Mouse (Mus musculus) right cerebral cortex, postnatal 14 days (tissue): ENCODE data around the gene Sox5.
"Not testable (repeated sequence)": the region's sequence is repeated elsewhere in the genome, so short reads cannot be mapped to it uniquely, and the experiment has no call there.

Source experiments
- DNase-seq: peaks from one replicate; pipeline ENCODE4 v3.0.0; 2022

The Sox5 gene

DNA sequence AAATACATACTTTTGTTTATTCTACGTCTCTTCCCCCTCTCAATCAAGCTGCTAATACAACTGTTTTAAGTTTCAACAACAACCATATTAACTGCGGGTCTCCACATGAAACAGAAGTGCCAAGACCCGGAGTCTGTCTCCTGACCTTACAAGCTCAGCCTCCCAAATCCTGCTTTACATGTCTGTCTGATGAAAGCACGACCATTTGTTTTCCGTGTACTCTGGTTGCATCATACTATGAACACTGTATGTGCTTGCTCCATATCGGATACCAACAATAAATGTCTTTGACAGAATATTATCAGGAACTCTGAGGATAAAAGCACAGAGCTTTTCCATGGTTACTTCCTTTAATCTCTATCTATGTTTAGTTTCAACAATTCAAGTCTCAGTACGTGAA lies 516.8 kb downstream of the Sox5 start:
- DNase-seq = no peak

DNA sequence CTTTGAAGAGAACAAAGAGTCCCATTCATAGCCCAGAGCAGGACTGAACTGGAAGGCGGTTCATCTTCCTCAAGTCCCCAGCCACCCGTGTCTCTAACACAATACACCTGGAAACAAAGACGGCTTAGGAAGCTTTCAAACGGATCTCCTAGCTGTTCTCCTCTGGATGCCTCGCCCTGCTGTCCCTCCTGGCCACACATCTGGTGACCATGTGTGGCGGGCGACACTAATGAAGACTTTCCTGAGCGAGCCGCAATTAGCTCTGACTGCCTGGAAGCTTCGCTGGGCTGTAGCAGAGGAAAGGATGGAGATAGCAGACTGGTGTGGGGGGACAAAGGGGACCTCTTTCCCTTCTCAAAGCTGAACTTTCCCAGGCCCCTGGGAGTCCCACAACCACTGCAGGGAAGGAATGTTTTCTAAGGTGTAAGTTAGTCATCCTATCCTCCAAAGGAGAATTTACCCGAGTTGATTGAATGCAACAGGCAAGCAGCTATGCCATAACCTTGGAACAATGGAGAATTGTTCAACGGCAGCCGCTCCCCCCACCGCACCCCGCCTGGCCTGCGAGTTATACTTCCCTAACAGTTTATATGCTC lies 517.4 kb downstream of the Sox5 start:
- DNase-seq = no peak

DNA sequence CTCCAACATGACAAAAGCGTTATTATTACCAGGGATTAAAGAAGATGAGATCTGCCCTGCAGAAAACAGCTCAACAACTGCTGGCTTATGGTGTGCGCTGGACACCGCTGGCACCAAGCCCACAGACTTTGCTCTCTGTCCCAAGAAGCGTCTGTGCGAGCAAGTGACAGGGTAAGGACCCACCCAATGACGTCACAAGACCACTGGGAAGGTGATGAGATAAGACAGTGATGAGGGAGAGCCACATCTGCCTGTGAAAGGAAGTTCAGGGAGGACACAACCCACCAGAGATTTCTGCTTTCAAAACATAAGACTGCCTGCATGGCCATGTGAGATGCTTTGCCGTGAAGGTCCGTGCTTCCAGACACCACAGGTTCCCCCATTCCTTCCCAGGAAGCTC lies 525.3 kb downstream of the Sox5 start:
- no peak for DNase-seq

DNA sequence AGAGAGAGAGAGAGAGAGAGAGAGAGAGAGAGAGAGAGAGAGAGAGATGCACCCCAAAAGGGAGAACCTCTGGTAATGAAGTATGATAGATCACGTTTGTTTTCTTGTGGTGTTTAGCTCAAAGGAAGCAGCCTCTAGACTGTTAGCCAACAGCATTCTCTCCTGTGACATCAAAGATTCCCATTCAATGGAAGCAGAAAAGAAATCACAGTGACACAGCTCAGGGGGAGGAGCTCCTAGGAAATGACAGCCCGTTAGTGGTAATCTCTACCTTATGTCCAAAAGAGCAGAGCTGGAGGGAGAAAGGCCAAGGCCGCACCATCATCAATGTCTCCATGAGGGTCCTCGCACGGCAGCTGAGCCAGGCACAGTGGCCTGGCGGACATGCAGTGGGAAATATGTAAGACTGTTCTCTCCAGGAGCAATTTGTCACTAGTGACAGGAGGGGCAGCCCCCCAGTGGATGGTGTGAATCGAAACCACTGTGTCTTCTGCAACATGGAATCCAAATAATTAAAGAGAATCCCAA lies 529.5 kb downstream of the Sox5 start:
- DNase-seq = no peak

DNA sequence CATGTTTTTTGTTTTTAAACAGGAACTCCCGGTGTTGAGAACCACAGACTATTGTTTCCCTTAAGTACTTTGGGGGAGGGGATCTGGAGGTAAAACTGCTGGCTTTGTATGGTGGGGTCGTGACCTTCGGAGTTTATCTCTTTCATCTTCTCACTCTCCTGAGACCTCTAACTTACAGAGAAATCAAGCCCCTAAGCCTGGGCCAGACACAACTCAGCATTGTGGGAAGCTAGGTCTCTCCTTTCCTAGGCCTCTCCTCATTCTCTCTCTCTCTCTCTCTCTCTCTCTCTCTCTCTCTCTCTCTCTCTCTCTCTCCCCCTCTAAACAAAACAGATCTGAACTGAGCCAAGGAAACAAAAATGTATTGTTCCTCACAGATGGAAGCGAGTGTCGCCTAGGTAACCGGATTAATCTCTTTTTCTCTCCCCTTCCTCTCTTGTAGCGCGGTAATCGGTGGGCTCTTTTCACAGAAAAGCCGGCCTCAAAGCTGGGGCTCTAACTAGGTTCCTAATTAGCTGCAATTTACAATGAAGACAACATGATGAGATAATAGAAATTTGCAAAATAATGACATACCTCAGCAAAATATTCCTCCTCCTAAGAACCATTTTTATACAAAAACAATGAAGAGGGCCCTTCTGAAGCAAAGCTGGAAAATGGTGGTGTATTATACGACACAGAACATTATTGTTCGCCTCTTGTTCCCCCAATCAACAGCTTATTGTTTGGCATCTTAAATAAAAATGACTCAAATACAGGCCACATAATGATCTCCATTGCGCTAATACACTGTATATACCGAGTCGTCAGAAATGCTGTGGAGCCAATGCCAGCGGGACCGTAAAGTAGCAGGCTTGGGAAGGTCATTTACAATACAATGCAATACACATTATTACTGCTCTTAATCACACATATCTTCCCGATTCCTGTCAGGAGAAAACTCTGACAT lies 530.3 kb downstream of the Sox5 start:
- DNase-seq = no peak

DNA sequence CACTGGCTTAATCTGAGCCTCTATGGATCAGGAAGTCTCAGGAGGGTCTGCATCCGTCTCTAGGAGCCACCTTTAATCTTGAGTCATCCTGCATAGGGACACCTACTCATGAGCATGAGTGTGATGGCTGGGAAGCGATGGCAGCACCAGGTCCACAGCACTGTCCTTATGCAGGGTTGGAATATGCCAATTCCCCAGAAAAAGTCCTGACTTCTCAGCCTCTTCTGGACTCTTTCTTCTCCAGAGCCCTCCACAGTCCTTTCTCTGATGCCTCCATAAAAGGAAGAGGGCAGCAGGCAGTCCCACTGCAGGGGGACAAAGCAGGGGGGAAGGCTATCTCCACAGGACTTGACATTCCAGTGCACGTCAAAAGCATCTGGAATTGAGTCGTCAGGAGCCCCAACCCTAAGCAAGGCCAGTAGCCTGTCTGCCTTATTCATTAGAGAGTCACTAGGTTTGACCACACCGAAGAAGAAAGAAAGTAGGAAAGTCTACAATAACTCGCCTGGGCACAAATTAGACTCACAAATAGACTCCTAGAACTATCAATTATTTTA lies 531.1 kb downstream of the Sox5 start:
- no peak for DNase-seq

DNA sequence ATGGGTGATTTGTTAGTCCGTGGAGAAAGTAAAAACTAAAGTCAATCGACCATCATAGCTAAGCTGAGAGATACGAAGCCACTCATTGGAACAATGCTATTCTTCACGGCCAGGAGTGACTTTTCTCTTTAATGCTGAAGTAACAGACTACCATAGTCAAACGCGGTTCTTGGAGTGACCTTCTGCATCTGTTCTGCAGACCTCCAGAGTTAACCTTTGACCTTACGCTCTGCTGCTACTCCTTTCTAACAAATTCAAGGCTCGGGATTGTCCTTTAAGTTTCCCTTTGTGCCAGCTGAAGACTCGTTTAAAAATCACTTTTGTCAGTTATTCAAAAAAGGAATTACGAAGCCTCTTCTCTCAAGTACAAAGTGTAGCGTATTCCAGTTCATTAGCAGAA lies 545.2 kb downstream of the Sox5 start:
- no peak for DNase-seq

DNA sequence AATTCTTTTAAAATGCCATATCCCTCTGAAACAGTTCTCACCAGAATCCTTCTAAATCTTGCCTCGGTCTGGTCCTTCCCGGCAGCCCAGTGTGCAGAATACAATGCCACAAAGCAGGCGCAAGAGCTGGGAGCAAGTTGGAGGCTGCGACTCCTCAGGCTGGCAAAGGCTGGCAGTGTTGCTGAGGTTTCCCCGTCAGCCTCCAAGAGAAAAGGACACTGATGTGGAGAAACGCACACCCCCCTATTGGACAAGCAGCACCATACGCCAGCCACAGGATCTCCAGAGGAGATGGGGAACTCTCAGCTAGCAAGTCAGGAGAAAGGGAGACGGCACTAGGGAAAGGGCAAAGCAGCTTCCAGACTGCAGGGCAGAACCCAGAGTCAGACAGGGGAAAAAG lies 577.8 kb downstream of the Sox5 start:
- DNase-seq = peak; percentile 45

DNA sequence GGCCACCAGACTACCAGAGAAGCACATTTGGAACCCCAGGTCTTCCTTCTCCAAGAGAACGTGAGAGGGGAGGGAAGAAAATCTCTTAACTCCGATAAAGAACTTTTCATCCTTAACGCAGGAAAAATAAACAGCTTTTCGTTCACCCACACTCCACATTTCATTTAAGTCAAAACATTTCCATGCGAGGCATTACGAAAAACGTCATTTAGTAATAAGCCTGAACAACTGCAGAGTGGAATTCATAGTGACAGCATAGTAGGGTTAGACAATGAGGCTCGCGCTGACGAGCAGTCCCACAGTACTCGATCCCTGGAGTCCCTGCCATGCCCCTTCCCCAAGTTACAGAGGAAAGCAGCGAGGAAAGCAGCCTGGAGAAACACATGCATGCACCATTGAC lies 578.8 kb downstream of the Sox5 start:
- no peak for DNase-seq

DNA sequence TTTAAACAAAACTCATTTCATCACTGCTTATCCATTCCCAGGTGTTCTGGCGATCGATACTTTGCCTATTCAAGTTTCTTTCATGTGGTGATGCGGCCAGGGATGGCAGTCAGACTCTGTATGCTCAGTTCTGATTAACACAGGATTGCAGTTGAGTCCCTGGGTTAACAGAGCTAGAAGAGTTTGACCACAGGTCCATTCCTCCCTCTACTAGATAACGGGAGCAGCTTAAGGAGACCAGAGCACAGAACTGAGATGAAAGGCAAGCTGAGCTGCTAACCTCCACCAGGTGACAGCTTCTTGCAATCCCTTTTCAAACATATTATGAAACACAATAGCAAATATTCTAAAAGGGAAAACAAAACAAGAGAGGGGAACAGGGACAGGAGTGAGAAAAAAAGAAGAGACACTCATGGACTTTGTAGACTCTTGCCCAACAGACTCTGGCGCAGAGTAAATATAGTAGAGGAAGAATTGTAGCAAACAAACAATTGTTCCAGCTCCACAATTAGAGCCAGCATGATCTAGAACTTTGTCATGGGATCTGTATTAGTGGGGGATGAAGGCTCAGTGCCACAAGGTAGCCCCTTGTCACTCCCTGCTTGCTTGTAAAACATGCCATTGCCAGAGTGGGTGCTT lies 580.3 kb downstream of the Sox5 start:
- DNase-seq = no peak

DNA sequence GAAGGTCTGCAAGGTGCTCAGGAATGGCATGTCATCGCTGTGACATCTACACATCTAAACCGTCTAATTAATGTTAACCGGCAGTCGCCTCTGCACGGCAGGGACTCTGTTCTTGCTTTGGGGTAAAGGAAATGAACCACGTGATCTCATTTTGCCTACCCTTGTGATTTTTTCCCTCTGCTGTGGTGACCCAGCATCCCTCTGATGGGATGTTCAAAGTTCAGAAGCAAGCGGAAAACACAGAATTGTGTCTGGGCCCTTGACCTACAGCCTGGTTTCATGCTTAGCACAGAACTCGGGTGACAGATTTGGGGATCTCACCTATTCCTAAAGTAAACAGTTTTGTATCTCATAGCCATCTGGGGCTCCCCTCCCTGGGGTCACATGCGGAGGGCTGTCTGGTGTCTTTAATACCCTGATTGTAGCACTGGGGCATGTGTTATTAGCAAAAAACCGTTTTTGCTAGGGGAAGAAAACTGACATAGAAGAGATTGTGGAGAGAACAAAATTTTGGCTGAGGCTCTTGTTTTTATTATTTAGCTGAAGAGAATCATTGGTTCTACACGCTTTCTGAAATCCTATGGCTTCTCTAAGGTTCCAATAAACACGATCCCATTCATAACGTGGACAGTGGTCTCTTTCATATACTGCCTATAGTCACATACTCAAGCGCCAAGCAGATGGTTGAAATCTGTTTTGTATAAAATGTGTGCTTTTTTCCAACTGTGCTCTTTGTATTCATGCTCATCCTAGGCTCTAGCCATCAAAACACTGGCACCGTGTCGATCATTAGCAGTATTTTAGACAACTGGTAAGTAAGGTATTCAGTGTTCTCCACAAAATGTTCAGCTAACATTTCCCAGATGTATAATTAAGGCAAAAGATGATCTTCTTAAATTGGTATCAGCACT lies 584.3 kb downstream of the Sox5 start:
- no peak for DNase-seq

DNA sequence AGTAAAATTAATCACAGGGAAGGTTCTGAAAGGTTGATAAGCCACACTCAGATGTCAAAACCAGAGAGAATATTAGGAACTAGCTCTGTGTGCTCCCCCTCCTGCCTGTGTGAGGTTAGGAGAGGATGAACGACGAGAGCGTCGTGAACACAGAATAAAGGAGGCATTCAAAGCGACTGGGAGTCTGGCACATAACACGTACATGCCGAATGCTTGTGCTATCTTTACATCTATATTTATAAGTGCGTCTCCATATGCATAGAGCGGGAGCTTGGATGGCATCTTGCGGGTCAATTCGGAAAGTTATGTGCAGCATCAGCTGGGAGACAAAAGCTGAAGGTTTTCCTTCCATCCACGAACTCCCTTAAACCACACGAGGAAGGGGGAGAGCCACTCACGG lies 585.8 kb downstream of the Sox5 start:
- no peak for DNase-seq

DNA sequence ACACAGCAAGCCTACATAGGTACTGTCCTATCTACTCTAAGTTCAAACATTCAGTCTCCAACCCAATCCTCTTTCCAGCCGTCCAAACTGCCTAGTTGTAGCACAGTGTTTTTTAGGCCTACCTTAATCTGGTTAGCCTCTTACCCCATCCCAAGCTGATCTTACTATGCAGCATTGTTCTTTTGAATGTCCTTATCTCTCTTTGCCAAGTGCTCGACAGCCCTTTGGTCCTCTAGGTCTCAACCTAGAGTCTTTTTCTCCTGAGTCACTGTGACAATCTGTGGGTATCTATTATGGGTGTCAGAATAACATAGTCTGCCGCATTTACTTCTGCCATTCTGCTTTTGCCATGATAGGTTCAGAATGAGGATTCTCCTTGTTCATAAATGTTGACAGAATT lies 598.7 kb downstream of the Sox5 start:
- DNase-seq = no peak

DNA sequence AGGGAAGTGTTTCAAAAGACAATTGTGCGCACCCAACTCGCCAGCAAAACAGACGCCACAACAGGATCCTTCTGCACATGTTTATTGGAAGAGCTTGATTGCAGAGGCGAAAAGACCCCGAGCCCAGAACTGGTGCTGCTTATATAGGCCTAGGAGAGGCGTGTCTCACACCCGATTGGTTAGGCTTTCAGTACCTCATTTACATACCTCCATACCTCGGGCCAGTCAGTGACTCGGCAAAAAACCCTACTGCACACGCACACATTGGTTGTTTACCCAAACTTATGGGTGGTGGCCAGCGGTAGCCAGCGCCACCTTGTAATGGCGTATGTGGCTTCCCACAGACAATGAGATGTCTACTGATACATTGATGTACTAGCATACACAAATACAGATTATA lies 599.3 kb downstream of the Sox5 start:
- not testable (repeated sequence) for DNase-seq

DNA sequence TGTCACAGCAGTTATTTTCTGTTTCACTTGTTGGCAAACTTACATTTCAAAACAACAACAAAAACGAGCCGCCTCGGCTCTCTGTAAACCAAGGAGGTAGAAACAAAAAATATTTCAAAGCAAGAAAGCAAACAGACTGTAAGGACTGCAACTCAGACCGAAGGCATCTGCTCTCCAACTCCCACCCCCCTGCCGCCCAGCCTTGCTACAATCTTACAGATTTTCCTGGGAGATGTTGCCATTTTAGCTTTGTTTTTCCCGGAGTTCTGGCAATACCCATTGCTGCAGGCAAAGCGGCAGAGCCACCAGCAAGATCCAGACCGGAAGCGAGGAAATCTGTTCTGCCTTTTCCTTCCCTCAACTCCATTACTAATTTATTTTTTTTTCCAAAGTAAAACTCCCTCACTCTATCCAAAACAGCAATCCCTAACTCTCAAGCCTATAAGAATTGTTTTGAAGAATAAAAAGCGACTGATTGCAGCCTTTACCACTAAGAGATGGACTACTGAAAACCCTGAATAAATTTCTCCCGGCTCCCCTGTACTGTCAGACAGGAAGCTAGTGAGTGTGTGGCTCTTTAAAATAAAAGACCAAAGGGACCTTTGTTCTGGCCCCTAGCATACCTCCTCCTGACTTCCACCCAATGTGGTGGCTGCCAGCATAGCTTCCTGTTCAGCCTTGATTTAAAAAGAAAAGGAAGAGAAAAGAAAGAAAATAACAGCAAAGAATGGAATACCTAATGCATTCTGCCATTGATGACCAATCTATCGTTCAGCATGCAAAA lies 600.5 kb downstream of the Sox5 start:
- DNase-seq = peak; percentile 38

DNA sequence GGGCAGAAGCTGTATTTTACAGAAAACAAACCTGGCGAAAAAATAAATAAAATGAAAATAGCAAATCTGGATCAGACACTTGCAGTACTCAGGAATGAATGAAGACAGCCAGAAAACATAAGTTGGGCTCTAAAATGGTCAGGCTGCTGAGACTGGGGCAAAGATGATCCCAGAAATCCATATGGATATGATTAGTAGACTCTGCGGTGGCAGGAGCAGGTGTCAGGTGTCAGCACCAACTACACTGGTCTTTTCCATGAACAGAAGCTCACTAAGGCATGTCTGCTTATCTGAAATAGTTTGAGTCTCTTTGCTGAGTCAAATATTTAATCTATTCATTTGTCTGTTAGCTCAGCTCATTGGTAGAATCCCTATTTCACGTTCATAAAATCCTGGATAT lies 602.7 kb downstream of the Sox5 start:
- DNase-seq = no peak

DNA sequence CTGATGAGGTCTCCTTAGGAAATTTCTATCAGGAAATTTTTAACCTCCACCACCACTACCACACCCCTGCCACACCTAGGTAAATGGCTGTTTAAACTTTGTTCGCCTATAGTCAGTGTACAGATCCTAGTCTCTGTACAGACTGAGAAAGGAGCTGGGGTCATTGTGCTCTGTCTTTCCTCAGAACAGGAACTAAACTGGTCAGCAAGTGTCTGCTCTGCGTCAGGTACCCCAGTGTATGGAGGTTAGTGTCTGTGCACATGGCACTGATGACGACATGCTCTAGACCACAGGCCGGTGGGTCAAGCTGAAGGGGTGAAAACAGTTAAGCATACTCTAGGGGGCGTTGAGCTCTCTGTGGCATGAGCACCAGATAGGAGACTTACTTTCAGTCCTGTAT lies 605.1 kb downstream of the Sox5 start:
- DNase-seq = no peak

DNA sequence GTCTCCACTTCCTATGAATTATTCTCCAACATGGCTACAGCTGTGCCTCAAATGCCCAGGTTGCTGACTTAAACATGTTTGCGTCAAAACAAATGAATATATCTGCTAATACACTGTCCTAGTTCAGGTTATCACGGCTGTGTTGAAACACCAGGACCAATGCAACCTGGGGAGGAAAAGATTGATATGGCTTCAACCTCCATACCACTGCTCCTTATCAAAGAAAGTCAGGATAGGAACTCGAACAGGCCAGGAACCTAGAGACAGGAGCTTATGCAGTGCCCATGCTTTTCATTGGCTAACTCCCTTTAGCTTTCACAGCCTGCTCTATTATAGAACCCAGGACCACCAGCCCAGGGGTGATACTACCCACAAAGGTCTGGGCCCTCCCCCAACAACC lies 606.2 kb downstream of the Sox5 start:
- no peak for DNase-seq

DNA sequence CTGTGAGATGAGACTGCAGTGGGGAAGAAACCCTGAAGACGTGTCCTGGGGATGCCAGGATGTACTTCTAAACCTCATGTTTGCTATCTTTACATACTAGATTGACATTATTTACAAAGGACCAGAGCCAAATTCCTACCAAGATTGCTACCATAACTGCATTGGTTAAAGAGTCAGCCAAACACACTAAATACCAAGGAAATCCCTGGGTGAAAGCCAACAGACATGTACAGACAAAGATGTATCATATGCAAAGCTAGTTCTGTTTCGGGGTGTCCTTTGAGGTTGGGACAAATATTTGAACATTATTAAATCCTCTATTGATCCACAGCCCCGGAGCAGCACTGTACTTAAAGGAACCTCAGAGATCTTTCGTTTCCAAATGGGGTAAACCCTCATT lies 611.2 kb downstream of the Sox5 start:
- no peak for DNase-seq

DNA sequence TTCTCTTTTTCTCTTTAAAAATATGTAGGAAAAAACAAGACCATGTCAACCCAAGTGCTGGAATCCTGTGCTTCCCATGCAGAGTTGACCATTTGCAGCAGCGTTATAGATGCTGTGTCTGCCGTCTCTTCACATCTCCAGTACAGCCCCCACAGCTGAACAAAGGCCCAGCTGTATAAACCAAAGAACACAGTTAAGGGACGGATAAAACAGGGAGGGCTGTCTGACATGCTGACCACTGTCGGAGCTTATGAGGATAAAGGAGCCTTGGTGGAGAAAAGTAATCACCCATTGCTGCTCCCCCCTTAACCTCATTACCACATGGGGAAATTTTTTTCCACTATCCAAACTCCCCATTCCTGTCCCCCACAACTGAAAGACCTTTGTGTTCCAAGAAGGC lies 612.0 kb downstream of the Sox5 start:
- no peak for DNase-seq

DNA sequence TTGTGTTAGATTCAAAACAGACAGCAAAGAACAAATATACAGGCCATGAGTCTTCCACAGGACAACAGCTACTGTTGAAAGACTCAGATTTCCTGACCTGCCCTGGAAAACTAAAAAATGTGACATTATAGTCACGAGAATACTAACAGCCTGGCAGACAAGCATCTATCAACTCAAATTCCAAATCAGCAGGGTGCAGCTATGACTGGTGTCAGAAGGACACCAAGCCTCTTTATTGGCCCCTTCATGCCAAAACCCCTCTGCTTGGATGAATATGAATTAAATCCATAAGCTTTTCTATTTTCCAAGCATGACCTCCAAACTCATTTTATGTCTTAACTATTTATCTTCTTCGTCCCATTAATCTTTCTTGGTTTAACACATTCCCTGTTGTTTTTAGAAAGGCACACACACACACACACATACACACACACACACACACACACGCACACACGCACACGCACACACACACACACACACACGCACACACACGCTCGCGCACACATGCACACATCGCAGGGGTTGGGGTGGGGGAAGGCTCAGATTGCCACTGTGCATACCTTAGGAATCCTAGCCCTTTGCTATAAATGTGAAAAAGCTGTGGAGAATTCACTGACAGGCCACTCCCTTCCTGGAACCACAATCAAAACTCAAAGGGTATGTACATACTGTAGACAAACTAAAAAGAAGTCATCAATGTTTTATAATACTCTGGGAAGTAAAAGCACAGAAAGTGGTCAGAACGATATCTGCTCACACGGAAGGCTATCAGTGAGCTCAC lies 612.9 kb downstream of the Sox5 start:
- DNase-seq = no peak
